Mouse (Mus musculus): Measurements from ENCODE around the gene Arl6ip5.

Gene Arl6ip5

DNA sequence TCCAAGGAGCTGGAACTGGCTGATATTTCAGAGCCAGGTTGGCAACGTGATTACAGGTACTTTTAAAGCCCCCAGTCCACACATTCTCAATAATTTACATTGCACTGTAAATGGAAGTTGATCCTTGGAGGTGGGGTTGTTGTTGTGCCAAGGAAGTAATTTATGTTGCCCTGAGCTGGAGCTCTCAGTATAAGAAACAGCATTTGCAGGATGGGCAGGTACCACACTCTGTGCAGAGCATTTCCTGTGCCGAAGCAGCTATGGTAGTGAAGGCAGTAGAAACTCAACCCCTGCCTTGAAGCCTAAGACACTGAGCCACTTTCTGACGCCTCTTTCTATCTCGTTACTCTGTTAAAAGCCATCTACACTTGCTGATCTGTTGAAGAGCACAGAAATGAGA is 65.3 kb downstream of the Arl6ip5 start:
- no peak for DNase-seq

DNA sequence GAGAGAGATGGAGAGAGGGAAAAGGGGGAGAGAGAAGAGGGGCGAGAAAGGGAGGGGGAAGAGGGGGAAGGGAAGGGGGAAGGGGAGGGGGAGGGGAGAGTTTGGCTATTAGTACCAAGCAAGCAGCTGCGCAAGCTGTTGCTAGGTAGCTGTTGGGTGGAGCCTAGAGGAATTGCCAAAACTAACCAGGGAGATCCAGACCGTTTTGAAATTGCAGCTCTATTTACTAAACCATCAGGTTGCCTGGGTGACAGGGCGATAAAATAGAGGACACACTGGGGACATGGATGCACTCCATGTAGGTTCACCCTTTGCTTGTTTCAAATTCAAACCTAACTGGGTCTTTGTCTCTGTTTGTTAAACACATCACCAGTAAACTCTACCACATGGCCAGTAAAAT is 65.9 kb downstream of the Arl6ip5 start:
- no peak for DNase-seq

DNA sequence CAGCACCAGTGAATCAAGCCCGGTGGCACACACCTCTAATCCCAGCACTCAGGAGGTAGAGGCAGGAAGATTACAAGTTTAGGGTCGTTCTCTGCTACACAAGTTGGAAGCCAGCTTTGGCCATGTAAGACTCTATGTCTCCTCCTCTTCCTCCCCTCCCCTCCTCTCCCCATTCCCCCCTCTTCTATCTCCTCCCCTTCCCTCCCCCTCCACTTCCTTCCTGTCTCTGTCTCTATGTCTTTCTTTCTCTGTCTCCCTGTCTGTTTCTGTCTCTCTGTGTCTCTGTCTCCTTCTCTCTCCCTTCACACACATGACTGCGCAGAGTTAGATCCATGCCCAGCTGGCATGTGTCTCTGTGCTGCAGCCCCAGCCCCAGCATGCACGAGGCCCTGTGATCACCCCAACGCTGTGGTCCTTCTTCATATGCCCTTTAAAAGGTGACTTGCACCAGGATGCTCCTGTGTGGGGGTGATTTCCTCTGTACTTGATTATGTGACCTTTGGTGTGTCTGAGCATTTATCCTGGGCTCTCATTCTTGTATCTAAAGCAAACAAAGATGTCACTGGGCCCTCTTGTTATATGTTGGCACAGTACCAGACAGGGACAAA is 66.5 kb downstream of the Arl6ip5 start:
- DNase-seq, result no peak

GRCm38 (mm10) chr6:97278014-97278787 is 67.7 kb downstream of the Arl6ip5 start:
- DNase-seq, result peak; percentile 76 to 80

DNA sequence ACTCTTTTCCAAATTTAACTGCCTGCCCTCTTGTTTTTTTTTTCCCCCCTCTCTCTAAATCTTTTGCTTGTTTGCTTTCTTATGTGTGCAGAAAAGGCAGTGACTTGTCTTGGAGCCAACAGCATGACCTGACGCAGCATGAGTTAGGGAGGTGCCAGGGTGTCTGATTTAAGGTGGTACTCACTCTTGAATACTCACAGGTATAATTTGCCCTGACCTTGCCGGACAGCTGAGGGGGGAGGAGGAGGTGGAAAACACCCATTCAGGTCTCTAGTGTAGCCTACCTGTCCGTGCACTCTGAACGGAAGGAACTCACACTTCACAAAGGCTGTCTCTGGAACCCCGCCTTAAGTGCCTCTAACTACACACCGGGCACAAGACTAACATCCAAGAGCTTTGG is 68.4 kb downstream of the Arl6ip5 start:
- peak in 1 of 2 experiments; percentile 5 for DNase-seq
